Mouse (Mus musculus) heart, embryonic 13.5 days (tissue): ENCODE results near the gene Iqcf1. TPM values are rescaled to one million over a fixed set of nuclear protein-coding genes. Genes with fewer than 3 reads are reported as not detected.
"Not testable (repeated sequence)": the region's sequence is repeated elsewhere in the genome, so short reads cannot be mapped to it uniquely, and the experiment has no call there.

Experiments used
- ATAC-seq: fragments of 200-750 bp; cut with Nextera tagmentation; 2 replicates; pipeline ENCODE4 v1.8.0; 2017; ENCODE audit warnings: moderate TSS enrichment; ENCODE audit not compliant: insufficient number of reproducible peaks, low FRiP score, low TSS enrichment; ENCODE audit errors: extremely low read depth
- H3K27ac ChIP-seq: fragments of 300-500 bp; sonication (generic); replicated peaks from 2 replicates; pipeline ENCODE4 v1.5.1; 2015; ENCODE audit warnings: moderate library complexity, mild to moderate bottlenecking, inconsistent platforms
- H3K27me3 ChIP-seq: fragments of 300-500 bp; sonication (generic); replicated peaks from 2 replicates; pipeline ENCODE4 v1.6.1; 2015; ENCODE audit warnings: mild to moderate bottlenecking, inconsistent platforms
- H3K36me3 ChIP-seq: fragments of 300-500 bp; sonication (generic); 2 replicates; pipeline ENCODE4 v1.6.1; 2015; ENCODE audit warnings: mild to moderate bottlenecking, inconsistent platforms
- H3K4me1 ChIP-seq: fragments of 300-500 bp; sonication (generic); 2 replicates; pipeline ENCODE4 v1.6.1; 2015; ENCODE audit warnings: inconsistent platforms
- H3K4me2 ChIP-seq: fragments of 300-500 bp; sonication (generic); 2 replicates; pipeline ENCODE4 v1.6.1; 2015; ENCODE audit warnings: inconsistent platforms, mild to moderate bottlenecking, moderate library complexity
- H3K4me3 ChIP-seq: fragments of 300-500 bp; sonication (generic); 2 replicates; pipeline ENCODE4 v1.5.1; 2015; ENCODE audit warnings: moderate library complexity, mild to moderate bottlenecking, inconsistent platforms
- H3K9ac ChIP-seq: fragments of 300-500 bp; sonication (generic); 2 replicates; pipeline ENCODE4 v1.6.1; 2015; ENCODE audit warnings: inconsistent platforms, mild to moderate bottlenecking, moderate library complexity
- H3K9me3 ChIP-seq: fragments of 300-500 bp; sonication (generic); 2 replicates; pipeline ENCODE4 v1.6.1; 2016; ENCODE audit warnings: inconsistent platforms
- WGBS: fragments of 180-500 bp; shearing (Covaris S2); methylation state at CpG from one replicate; pipeline ENCODE4 v1.1.7; 2015; ENCODE audit warnings: mixed read lengths; 5-methylcytosine and 5-hydroxymethylcytosine counted together
- polyA plus RNA-seq: library from polyadenylated mRNA; unstranded; fragments of >200 nt; fragmentation: Nextera tagmentation; extraction: Ambion mirVana; gene quantifications from 2 replicates; pipeline ENCODE4 v1.2.1, GENCODE M21; 2015

Gene Iqcf1
- polyA plus RNA-seq, 1 experiment from 2014 or later = not detected

DNA sequence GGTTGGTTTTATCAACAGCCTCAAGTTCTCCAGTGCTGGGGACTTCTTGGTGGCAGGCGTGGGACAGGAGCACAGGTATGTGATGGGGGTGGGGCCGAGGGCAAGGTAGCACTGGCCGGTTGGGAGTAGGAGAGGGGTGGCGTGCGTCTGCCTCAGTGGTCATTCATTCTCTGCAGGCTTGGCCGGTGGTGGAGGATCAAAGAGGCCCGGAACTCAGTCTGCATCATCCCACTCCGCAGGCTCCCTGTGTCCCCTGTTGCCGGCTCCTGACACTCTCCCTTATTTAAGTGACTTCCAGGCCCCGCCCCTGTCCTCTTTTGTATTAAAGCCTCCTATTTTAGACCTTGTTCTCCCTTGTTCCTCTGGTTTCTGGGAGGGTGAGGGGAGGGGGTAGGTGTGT, 14.7 kb upstream of the Iqcf1 start:
- Histone ChIP-seq H3K36me3 (peaks cover 63% of the 10 kb centered on the region), H3K4me2 (no peak overlapping the region), H3K27ac (no peak overlapping the region), H3K9ac (no peak overlapping the region), H3K4me1 (peaks cover 6% of the 10 kb centered on the region), H3K9me3 (no peaks in the 10 kb centered on the region), H3K4me3 (no peak overlapping the region), H3K27me3 (no peaks in the 10 kb centered on the region)
- no peak for ATAC-seq
- 84% methylated on average over 10 of the region's 10 CpGs for WGBS

DNA sequence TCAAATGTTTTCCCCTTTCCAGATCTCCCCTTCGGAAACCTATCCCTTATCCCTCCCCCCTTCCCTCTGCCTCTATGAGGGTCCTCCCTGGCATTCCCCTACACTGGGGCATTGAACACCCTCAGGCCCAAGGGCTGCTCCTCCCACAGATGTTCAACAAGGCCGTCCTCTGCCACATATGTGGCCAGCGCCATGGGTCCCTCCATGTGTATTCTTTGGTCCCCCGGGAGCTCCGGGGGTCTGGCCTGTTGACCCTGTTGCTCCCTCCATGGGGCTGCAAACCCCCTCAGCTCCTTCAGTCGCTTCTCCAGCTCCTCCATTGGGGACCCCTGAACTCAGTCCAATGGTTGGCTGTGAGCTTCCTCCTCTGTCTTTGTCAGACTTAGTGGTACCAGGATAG, 12.2 kb upstream of the Iqcf1 start:
- H3K4me2 ChIP-seq, ATAC-seq, H3K9ac ChIP-seq, H3K27ac ChIP-seq, H3K4me3 ChIP-seq, H3K27me3 ChIP-seq, H3K9me3 ChIP-seq: not testable (repeated sequence)
- Histone ChIP-seq H3K4me1 (peaks cover 11% of the 10 kb centered on the region), H3K36me3 (peaks cover 40% of the 10 kb centered on the region)
- WGBS = 87% methylated on average over 6 of the region's 6 CpGs

GRCm38 (mm10) chr9:106501846-106502245, 2.1 kb downstream of the Iqcf1 start:
- H3K9ac ChIP-seq = no peak overlapping the region
- WGBS = 78% methylated on average over 22 of the region's 22 CpGs
- H3K4me1 ChIP-seq = no peaks in the 10 kb centered on the region
- H3K9me3 ChIP-seq = no peaks in the 10 kb centered on the region
- no peak overlapping the region for H3K27ac ChIP-seq
- no peak overlapping the region for H3K4me2 ChIP-seq
- no peaks in the 10 kb centered on the region for H3K36me3 ChIP-seq
- H3K4me3 ChIP-seq = no peak overlapping the region
- ATAC-seq = no peak
- H3K27me3 ChIP-seq = peaks cover 16% of the 10 kb centered on the region; the same call in 1 of the 2 replicates

DNA sequence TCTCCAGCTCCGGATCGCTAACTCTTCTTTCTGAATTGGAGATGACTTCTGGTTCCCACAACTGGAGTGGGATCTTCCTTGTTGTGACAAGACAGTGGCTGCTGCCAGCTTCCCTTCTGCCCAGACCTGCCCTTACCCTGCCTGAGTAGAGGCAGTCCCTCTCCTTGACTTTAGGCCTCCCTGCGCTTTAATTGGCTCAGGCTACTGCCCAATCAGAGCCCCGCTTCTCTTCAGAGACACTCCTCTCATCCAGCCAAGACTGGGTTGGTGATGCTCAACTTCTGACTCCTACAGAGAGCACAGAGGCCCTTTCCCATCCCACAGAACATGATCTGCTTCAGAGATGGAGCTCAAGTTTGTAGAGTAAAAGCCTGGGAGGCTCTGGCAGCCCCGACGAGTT, 4.5 kb downstream of the Iqcf1 start:
- WGBS = 58% methylated on average over 6 of the region's 6 CpGs
- Histone ChIP-seq H3K36me3 (no peaks in the 10 kb centered on the region), H3K9ac (no peak overlapping the region), H3K9me3 (no peaks in the 10 kb centered on the region), H3K27ac (no peak overlapping the region), H3K27me3 (peaks cover 27% of the 10 kb centered on the region), H3K4me1 (no peaks in the 10 kb centered on the region), H3K4me2 (no peak overlapping the region), H3K4me3 (no peak overlapping the region)
- no peak for ATAC-seq

GRCm38 (mm10) chr9:106509356-106509755, 9.6 kb downstream of the Iqcf1 start:
- Histone ChIP-seq H3K4me3 (no peak overlapping the region), H3K4me1 (peaks cover 14% of the 10 kb centered on the region), H3K4me2 (no peak overlapping the region), H3K27me3 (peaks cover 38% of the 10 kb centered on the region), H3K9ac (no peak overlapping the region), H3K27ac (no peak overlapping the region), H3K36me3 (no peaks in the 10 kb centered on the region), H3K9me3 (no peaks in the 10 kb centered on the region)
- WGBS = 85% methylated on average over 10 of the region's 10 CpGs
- no peak for ATAC-seq

GRCm38 (mm10) chr9:106512729-106513450, 13.1 kb downstream of the Iqcf1 start:
- H3K4me3 ChIP-seq = no peak overlapping the region
- no peak for ATAC-seq
- 39% methylated on average over 13 of the region's 13 CpGs for WGBS
- no peaks in the 10 kb centered on the region for H3K9me3 ChIP-seq
- H3K9ac ChIP-seq = no peak overlapping the region
- peak overlapping the region; percentile 29 for H3K4me2 ChIP-seq
- H3K4me1 ChIP-seq = peaks cover 14% of the 10 kb centered on the region
- no peaks in the 10 kb centered on the region for H3K36me3 ChIP-seq
- H3K27me3 ChIP-seq = peaks cover 43% of the 10 kb centered on the region
- H3K27ac ChIP-seq = no peak overlapping the region

DNA sequence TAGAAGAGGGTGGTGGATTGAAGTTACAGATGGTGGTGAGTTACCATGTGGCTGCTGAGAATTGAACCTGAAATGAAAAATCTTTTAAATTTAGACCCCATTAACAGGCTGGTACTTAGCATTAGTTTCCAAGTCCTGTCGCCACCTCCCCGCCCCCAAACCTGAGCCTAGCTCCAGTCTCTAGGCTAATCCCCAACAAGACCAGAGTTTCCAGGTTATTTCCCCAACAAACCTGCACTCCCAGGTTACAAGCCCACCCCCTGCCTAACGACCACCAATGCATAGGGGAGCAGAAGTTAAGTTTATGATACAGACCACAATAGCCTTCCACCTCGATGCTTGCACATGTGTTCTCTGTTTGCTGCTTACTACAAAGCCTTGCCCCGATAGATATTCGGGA, 13.8 kb downstream of the Iqcf1 start:
- Histone ChIP-seq H3K4me1 (peaks cover 14% of the 10 kb centered on the region), H3K9ac (no peak overlapping the region), H3K36me3 (no peaks in the 10 kb centered on the region), H3K27ac (no peak overlapping the region), H3K4me2 (no peak overlapping the region), H3K9me3 (no peaks in the 10 kb centered on the region), H3K4me3 (no peak overlapping the region), H3K27me3 (peaks cover 39% of the 10 kb centered on the region)
- WGBS = 65% methylated on average over 6 of the region's 6 CpGs
- ATAC-seq = no peak

- ATAC-seq = no peak
- 79% methylated on average over 4 of the region's 4 CpGs for WGBS
- H3K4me1 ChIP-seq = peaks cover 14% of the 10 kb centered on the region
- no peak within 1 kb of the TSS for H3K4me2 ChIP-seq
- H3K27me3 ChIP-seq = peaks cover 36% of the 10 kb centered on the region
- H3K9me3 ChIP-seq = no peaks in the 10 kb centered on the region
- no peak within 1 kb of the TSS for H3K27ac ChIP-seq
- H3K9ac ChIP-seq = no peak within 1 kb of the TSS
- H3K36me3 ChIP-seq = no peaks in the 10 kb centered on the region
- H3K4me3 ChIP-seq = no peak within 1 kb of the TSS
These were observed 14.5 kb downstream of the Iqcf1 start, which contains the start of gene Iqcf5 for GRCm38 (mm10) chr9:106514273-106514672. Gene Iqcf5, plus strand, starts transcription at chr9:106514573.

GRCm38 (mm10) chr9:106519433-106519832, 19.7 kb downstream of the Iqcf1 start:
- whole genome bisulfite sequencing = 63% methylated on average over 2 of the region's 2 CpGs
- Histone ChIP-seq H3K27ac (no peak overlapping the region), H3K4me3 (no peak overlapping the region), H3K27me3 (peaks cover 16% of the 10 kb centered on the region), H3K9me3 (no peaks in the 10 kb centered on the region), H3K4me1 (no peaks in the 10 kb centered on the region), H3K9ac (no peak overlapping the region), H3K36me3 (no peaks in the 10 kb centered on the region), H3K4me2 (no peak overlapping the region)
- no peak for ATAC-seq

DNA sequence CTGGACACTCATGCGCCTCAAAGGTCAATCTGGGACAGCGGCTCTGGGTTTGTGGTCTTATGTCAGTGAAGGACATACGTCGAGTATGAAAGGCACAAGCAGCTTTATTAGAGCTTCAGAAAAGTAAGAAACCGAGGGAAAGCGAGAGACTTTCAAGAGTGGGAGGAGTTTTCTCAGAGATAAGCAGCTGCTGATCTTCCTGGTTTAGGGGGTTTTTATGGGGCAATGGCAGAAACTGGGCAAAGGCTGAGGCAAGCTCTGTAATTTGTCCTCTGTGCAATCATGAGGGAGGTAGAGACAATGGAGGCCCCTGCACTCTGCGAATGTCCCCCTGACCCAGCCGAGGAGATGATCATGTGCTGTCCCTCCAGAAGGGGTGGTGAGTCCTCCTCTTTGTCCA, 20.1 kb downstream of the Iqcf1 start:
- ATAC-seq = no peak
- no peak overlapping the region for H3K27ac ChIP-seq
- no peak overlapping the region for H3K4me3 ChIP-seq
- H3K4me1 ChIP-seq = no peaks in the 10 kb centered on the region
- H3K27me3 ChIP-seq = peaks cover 12% of the 10 kb centered on the region
- 65% methylated on average over 8 of the region's 8 CpGs for WGBS
- H3K9ac ChIP-seq = no peak overlapping the region
- no peak overlapping the region for H3K4me2 ChIP-seq
- no peaks in the 10 kb centered on the region for H3K36me3 ChIP-seq
- no peaks in the 10 kb centered on the region for H3K9me3 ChIP-seq

- 37% methylated on average over 3 of the region's 3 CpGs for WGBS
- no peak overlapping the region for H3K27ac ChIP-seq
- no peak for ATAC-seq
These were observed 32.1 kb downstream of the Iqcf1 start for GRCm38 (mm10) chr9:106531833-106532232.

DNA sequence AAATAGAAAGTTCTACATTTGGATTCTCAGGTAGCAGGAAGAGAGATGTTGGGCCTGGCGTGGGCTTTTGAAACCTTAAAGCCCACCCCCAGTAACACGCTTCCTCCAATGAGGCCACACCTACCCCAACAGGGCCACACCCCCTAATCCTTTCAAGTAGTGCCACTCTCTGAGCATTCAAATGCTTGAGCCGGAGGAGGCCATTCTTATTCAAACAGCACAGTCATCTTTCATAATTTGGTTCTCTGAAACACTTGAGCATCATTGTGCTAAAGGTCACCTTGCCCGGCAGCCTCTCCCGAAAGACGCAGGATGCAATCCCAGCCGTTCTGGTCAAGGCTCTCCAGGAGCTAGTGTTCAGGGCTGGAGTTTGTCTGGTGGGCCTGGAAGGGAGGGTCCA, 34.5 kb downstream of the Iqcf1 start:
- Histone ChIP-seq H3K36me3 (no peaks in the 10 kb centered on the region), H3K4me1 (no peaks in the 10 kb centered on the region), H3K27ac (no peak overlapping the region), H3K4me2 (no peak overlapping the region), H3K4me3 (no peak overlapping the region), H3K9ac (no peak overlapping the region), H3K9me3 (no peaks in the 10 kb centered on the region), H3K27me3 (no peaks in the 10 kb centered on the region)
- WGBS = 83% methylated on average over 7 of the region's 7 CpGs
- no peak for ATAC-seq

More at GRCm38 (mm10) chr9:106531833-106532232, 32.1 kb downstream of the Iqcf1 start:
- no peaks in the 10 kb centered on the region for H3K27me3 ChIP-seq
- no peaks in the 10 kb centered on the region for H3K36me3 ChIP-seq
- H3K9ac ChIP-seq = no peak overlapping the region
- no peak overlapping the region for H3K4me2 ChIP-seq
- H3K4me3 ChIP-seq = no peak overlapping the region
- no peaks in the 10 kb centered on the region for H3K4me1 ChIP-seq
- H3K9me3 ChIP-seq = no peaks in the 10 kb centered on the region
